Mouse (Mus musculus): ENCODE measurements around the gene Cacng7. TPM values are rescaled to one million over a fixed set of nuclear protein-coding genes. Genes with fewer than 3 reads are reported as not detected.

The Cacng7 gene
- total RNA-seq, 1 experiment from 2014 or later: not detected

Other genes with a start within 250 kb of the Cacng7 start
- gene AU018091, start 163.8 kb upstream of the Cacng7 start, total RNA-seq (2017): not detected in 2 replicates
- gene Nlrp12, start 83.2 kb upstream of the Cacng7 start, total RNA-seq (2017): 0.23 TPM in 1 of 2 replicates, not detected in the other
- gene Myadm, start 43.9 kb upstream of the Cacng7 start, total RNA-seq (2017): 3.9 and 4.1 TPM in 2 replicates
- gene Prkcg, start 43.8 kb upstream of the Cacng7 start, total RNA-seq (2017): not detected in 2 replicates
- gene Cacng8, start 57.7 kb downstream of the Cacng7 start, total RNA-seq (2017): not detected in 2 replicates
- not detected in 2 replicates for gene Cacng6, start 91.2 kb downstream of the Cacng7 start, total RNA-seq (2017)
- gene Tarm1, start 169.7 kb downstream of the Cacng7 start, total RNA-seq (2017): not detected in 2 replicates